Mouse (Mus musculus) small intestine, adult 2 months (tissue): ENCODE measurements around the gene Zfp408.

Experiments used
- CTCF ChIP-seq: fragments of 200-500 bp; IDR thresholded peaks from 2 replicates; pipeline ENCODE4 v1.5.1; 2012; ENCODE audit warnings: low read depth, mild to moderate bottlenecking, control low read depth, inconsistent platforms, low read length, moderate library complexity, mixed read lengths; ENCODE audit not compliant: insufficient replicate concordance, insufficient read length; ENCODE audit errors: extremely low read depth
- POLR2A ChIP-seq: fragments of 200-500 bp; IDR thresholded peaks from 2 replicates; pipeline ENCODE4 v1.6.1; 2012; ENCODE audit warnings: low read depth, mild to moderate bottlenecking, control low read depth, inconsistent platforms, low read length, moderate library complexity

DNA sequence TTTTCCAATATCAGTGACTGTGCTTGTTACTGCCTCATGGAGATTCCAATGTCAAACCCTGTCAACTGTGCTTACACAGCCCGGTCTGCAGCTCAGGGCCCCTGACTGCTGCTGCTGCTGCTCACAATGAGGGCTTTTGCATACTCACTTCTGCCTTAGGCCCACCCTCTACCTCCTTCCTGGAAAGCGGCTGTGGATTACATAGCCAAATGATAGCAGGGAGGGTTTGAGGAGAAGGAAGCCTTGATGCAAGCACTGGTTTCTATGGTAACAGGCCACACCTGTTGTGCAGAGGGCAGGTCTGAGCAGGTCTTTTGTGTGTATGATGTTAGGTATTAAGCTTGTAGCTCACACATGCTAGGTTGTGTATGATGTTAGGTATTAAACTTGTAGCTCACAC is 18.2 kb upstream of the Zfp408 start:
- TF ChIP-seq POLR2A (no peak), CTCF (no peak)
